Mouse (Mus musculus) adrenal gland, postnatal 36 days (tissue): ENCODE data around the gene Olfr894. TPM values are rescaled to one million over a fixed set of nuclear protein-coding genes. Genes with fewer than 3 reads are reported as not detected.
"Not testable (repeated sequence)": the region's sequence is repeated elsewhere in the genome, so short reads cannot be mapped to it uniquely, and the experiment has no call there.

ENCODE experiments used
- DNase-seq, 2 experiments: peaks; one replicate each; pipeline ENCODE4 v3.0.0; 2021; ENCODE audit warnings: mixed read lengths in 1 of 2
- long read RNA-seq, 2 experiments: library from polyadenylated mRNA; stranded (forward); transcript quantifications; one replicate each; pipeline ENCODE4 v2.0.0; 2021; ENCODE audit warnings: borderline sequencing depth in 2 of 2
- total RNA-seq, 2 experiments: library from RNA; stranded (reverse); gene quantifications; 2 replicates each; pipeline ENCODE4 v1.2.3; 2021

Olfr894 gene
- not detected for total RNA-seq
- long read RNA-seq, experiment 1: 0 reads
- long read RNA-seq, experiment 2: 0 reads

DNA sequence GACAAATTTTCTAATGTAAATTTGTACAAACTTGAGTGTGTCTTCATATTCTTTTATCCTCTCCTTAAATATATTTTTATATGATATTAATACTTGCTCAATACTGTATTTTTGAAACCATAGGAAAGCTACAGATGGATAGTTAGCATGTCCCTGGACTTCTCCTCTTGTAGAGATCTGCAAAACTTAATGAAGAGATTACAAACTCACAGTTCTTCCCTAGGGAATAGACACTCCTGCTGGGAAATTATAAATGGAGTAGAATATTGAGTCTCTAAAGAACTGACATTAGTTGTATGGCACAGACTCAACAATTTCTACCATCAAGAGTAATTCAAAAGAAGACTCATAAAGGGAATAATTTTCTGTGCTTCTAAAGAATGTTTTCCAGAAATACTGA lies at the start of gene Olfr894:
TSS of gene Olfr894 (plus strand) at position 301 of the 400 bp plus-strand sequence.
- no peak for DNase-seq

DNA sequence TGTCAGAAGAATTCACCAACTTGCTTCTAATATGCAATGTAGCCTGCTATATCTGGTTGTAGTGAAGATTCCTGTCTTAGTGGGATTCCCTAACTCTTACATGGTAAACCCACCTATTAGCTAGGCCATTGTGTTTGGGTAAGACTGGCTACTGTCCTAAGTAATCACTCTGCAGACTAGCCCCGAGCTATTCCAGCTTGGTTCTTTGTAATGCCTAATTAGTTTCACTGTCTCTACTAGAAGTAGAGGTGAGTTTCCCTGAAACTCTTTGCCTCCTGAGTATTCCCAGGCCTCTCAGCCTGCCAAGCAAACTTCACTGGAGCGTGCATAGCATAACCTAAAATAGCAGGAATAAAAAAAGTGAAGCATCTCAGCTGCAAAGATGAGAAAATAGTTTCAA lies 49.5 kb upstream of the Olfr894 start:
- DNase-seq: not testable (repeated sequence)

- no peak for DNase-seq
Observed at GRCm38 (mm10) chr9:38180721-38181120, 37.1 kb upstream of the Olfr894 start, which contains the start of gene Olfr891. TSS of gene Olfr891 (minus strand) at chr9:38180821.

DNA sequence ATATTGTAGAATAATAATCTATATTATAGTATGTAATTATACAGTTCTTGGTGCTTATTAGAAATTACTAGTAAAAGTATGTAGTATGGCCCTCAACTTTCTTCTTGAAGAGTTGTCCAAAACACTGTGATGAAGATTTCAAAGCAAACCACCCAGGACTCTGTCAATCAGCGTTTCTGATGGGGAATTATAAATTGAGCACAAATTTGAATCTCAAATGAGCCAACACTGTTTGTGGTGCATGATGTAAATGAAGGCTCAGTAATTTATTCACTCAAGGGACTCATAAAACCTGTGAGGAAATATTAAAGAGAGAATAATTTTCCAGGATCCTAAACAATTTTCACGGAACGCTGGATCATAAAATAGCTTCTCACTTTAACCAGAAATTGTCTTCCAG lies 9.8 kb upstream of the Olfr894 start, which contains the start of gene Olfr893:
TSS of gene Olfr893 (plus strand) at position 301 of the 400 bp plus-strand sequence.
- no peak for DNase-seq

GRCm38 (mm10) chr9:38252474-38252873 lies 34.6 kb downstream of the Olfr894 start, which contains the start of gene Olfr143:
TSS of gene Olfr143 (plus strand) at chr9:38252774.
- no peak for DNase-seq

- DNase-seq: no peak
Observed at GRCm38 (mm10) chr9:38267551-38267950, 49.7 kb downstream of the Olfr894 start, which contains the start of gene Olfr895. TSS of gene Olfr895 (plus strand) at chr9:38267851.

Other genes starting within 250 kb of the Olfr894 start
- not detected for gene Olfr881, start 226.2 kb upstream of the Olfr894 start, total RNA-seq
- not detected for gene Olfr883, start 192.2 kb upstream of the Olfr894 start, total RNA-seq
- not detected for gene Olfr884, start 171.5 kb upstream of the Olfr894 start, total RNA-seq
- gene Olfr885, start 156.7 kb upstream of the Olfr894 start, total RNA-seq: not detected
- gene Olfr887, start 134.0 kb upstream of the Olfr894 start, total RNA-seq: not detected
- not detected for gene Olfr888, start 109.9 kb upstream of the Olfr894 start, total RNA-seq
- under 1 TPM; 0.13 to 0.66 TPM for gene Olfr889, start 102.9 kb upstream of the Olfr894 start, total RNA-seq
- gene Olfr890, start 75.5 kb upstream of the Olfr894 start, total RNA-seq: not detected
- gene Olfr891, start 37.2 kb upstream of the Olfr894 start, total RNA-seq: not detected
- gene Olfr893, start 9.7 kb upstream of the Olfr894 start, total RNA-seq: not detected
- not detected for gene Olfr143, start 34.7 kb downstream of the Olfr894 start, total RNA-seq
- gene Olfr895, start 49.8 kb downstream of the Olfr894 start, total RNA-seq: not detected
- not detected for gene Olfr896-ps1, start 73.1 kb downstream of the Olfr894 start, total RNA-seq
- not detected for gene Olfr25, start 111.0 kb downstream of the Olfr894 start, total RNA-seq
- gene Olfr898, start 130.4 kb downstream of the Olfr894 start, total RNA-seq: not detected
- gene Olfr250, start 148.8 kb downstream of the Olfr894 start, total RNA-seq: not detected
- gene Olfr251, start 159.0 kb downstream of the Olfr894 start, total RNA-seq: not detected
- gene Olfr147, start 183.6 kb downstream of the Olfr894 start, total RNA-seq: not detected
- gene Olfr901, start 211.4 kb downstream of the Olfr894 start, total RNA-seq: not detected
- gene Olfr902, start 229.6 kb downstream of the Olfr894 start, total RNA-seq: not detected
- gene Olfr904, start 245.1 kb downstream of the Olfr894 start, total RNA-seq: not detected